Mouse (Mus musculus): Measurements from ENCODE around the gene Atg10. TPM values are rescaled to one million over a fixed set of nuclear protein-coding genes. Genes with fewer than 3 reads are reported as not detected.

Atg10 gene
- polyA plus RNA-seq, 2 experiments = 5.4 to 18.3 TPM

GRCm38 (mm10) chr13:91038034-91038433 lies 185.7 kb downstream of the Atg10 start:
- no peak for TF ChIP-seq POLR2A (IDR thresholded peaks at IDR 0.05; ENCODE audit: borderline replicate concordance, extremely low read depth, insufficient read depth, insufficient read length)
- H3K27me3 ChIP-seq (ENCODE audit: control insufficient read depth, insufficient read depth, low read length) = no peaks in the 10 kb centered on the region
- no peak overlapping the region for H3K4me2 ChIP-seq (replicated peaks; ENCODE audit: low read depth, low read length, severe bottlenecking)
- no peaks in the 10 kb centered on the region for H3K36me3 ChIP-seq (ENCODE audit: control insufficient read depth, insufficient read depth, low read length)
- peaks cover 14% of the 10 kb centered on the region for H3K4me1 ChIP-seq (ENCODE audit: control insufficient read depth, insufficient read depth, low read length)
- H3K4me3 ChIP-seq (replicated peaks; ENCODE audit: low read length) = no peak overlapping the region
- H3K9ac ChIP-seq (ENCODE audit: low read depth, low read length, severe bottlenecking) = no peak overlapping the region
- no peaks in the 10 kb centered on the region for H3K9me3 ChIP-seq (ENCODE audit: control insufficient read depth, low read length)
- ATAC-seq (ENCODE audit: low FRiP score, low read depth) (no peak), DNase-seq (ENCODE audit: low spot score) (no peak)
- no peak overlapping the region for H3K27ac ChIP-seq (replicated peaks; ENCODE audit: low read depth, low read length)
- 87% methylated on average over 3 of the region's 3 CpGs for WGBS

- Histone ChIP-seq H3K4me3 (replicated peaks; ENCODE audit: low read length) (no peak overlapping the region), H3K27me3 (ENCODE audit: control insufficient read depth, insufficient read depth, low read length) (no peaks in the 10 kb centered on the region), H3K9me3 (ENCODE audit: control insufficient read depth, low read length) (no peaks in the 10 kb centered on the region), H3K4me2 (replicated peaks; ENCODE audit: low read depth, low read length, severe bottlenecking) (no peak overlapping the region), H3K4me1 (ENCODE audit: control insufficient read depth, insufficient read depth, low read length) (peaks cover 14% of the 10 kb centered on the region), H3K36me3 (ENCODE audit: control insufficient read depth, insufficient read depth, low read length) (no peaks in the 10 kb centered on the region), H3K27ac (replicated peaks; ENCODE audit: low read depth, low read length) (no peak overlapping the region), H3K9ac (ENCODE audit: low read depth, low read length, severe bottlenecking) (no peak overlapping the region)
- TF ChIP-seq POLR2A (IDR thresholded peaks at IDR 0.05; ENCODE audit: borderline replicate concordance, extremely low read depth, insufficient read depth, insufficient read length) = no peak
- no peak for ATAC-seq (ENCODE audit: low FRiP score, low read depth)
- WGBS = 92% methylated on average over 6 of the region's 6 CpGs
- DNase-seq (ENCODE audit: low spot score) = no peak
These were observed 186.4 kb downstream of the Atg10 start for GRCm38 (mm10) chr13:91037405-91037804.

- no peak overlapping the region for H3K4me2 ChIP-seq (replicated peaks; ENCODE audit: low read depth, low read length, severe bottlenecking)
- no peaks in the 10 kb centered on the region for H3K36me3 ChIP-seq (ENCODE audit: control insufficient read depth, insufficient read depth, low read length)
- no peaks in the 10 kb centered on the region for H3K27me3 ChIP-seq (ENCODE audit: control insufficient read depth, insufficient read depth, low read length)
- no peaks in the 10 kb centered on the region for H3K4me1 ChIP-seq (ENCODE audit: control insufficient read depth, insufficient read depth, low read length)
- no peak for TF ChIP-seq POLR2A (IDR thresholded peaks at IDR 0.05; ENCODE audit: borderline replicate concordance, extremely low read depth, insufficient read depth, insufficient read length)
- ATAC-seq (ENCODE audit: low FRiP score, low read depth) = no peak
- H3K4me3 ChIP-seq (replicated peaks; ENCODE audit: low read length) = no peak overlapping the region
- no peak overlapping the region for H3K27ac ChIP-seq (replicated peaks; ENCODE audit: low read depth, low read length)
- no peaks in the 10 kb centered on the region for H3K9me3 ChIP-seq (ENCODE audit: control insufficient read depth, low read length)
- 89% methylated on average over 2 of the region's 2 CpGs for WGBS
- no peak for DNase-seq (ENCODE audit: low spot score)
- H3K9ac ChIP-seq (ENCODE audit: low read depth, low read length, severe bottlenecking) = no peak overlapping the region
These were observed 191.9 kb downstream of the Atg10 start for GRCm38 (mm10) chr13:91031836-91032235.

- no peak for ATAC-seq (ENCODE audit: low FRiP score, low read depth)
These were observed 200.3 kb downstream of the Atg10 start for GRCm38 (mm10) chr13:91023447-91023846.

GRCm38 (mm10) chr13:91011851-91012250 lies 211.9 kb downstream of the Atg10 start:
- Histone ChIP-seq H3K9me3 (ENCODE audit: control insufficient read depth, low read length) (no peaks in the 10 kb centered on the region), H3K4me2 (replicated peaks; ENCODE audit: low read depth, low read length, severe bottlenecking) (no peak overlapping the region), H3K9ac (ENCODE audit: low read depth, low read length, severe bottlenecking) (no peak overlapping the region), H3K4me3 (replicated peaks; ENCODE audit: low read length) (no peak overlapping the region), H3K27ac (replicated peaks; ENCODE audit: low read depth, low read length) (no peak overlapping the region), H3K4me1 (ENCODE audit: control insufficient read depth, insufficient read depth, low read length) (no peaks in the 10 kb centered on the region), H3K27me3 (ENCODE audit: control insufficient read depth, insufficient read depth, low read length) (no peaks in the 10 kb centered on the region), H3K36me3 (ENCODE audit: control insufficient read depth, insufficient read depth, low read length) (no peaks in the 10 kb centered on the region)
- no peak for DNase-seq (ENCODE audit: low spot score)
- no peak for ATAC-seq (ENCODE audit: low FRiP score, low read depth)
- TF ChIP-seq POLR2A (IDR thresholded peaks at IDR 0.05; ENCODE audit: borderline replicate concordance, extremely low read depth, insufficient read depth, insufficient read length) = no peak
- WGBS = 68% methylated on average over 3 of the region's 3 CpGs

More at GRCm38 (mm10) chr13:91023447-91023846, 200.3 kb downstream of the Atg10 start:
- no peak overlapping the region for H3K9ac ChIP-seq (ENCODE audit: low read depth, low read length, severe bottlenecking)
- H3K9me3 ChIP-seq (ENCODE audit: control insufficient read depth, low read length) = no peaks in the 10 kb centered on the region
- WGBS = 86% methylated on average over 9 of the region's 9 CpGs
- no peak overlapping the region for H3K4me3 ChIP-seq (replicated peaks; ENCODE audit: low read length)
- no peak overlapping the region for H3K4me2 ChIP-seq (replicated peaks; ENCODE audit: low read depth, low read length, severe bottlenecking)
- no peaks in the 10 kb centered on the region for H3K4me1 ChIP-seq (ENCODE audit: control insufficient read depth, insufficient read depth, low read length)
- no peak overlapping the region for H3K27ac ChIP-seq (replicated peaks; ENCODE audit: low read depth, low read length)
- TF ChIP-seq POLR2A (IDR thresholded peaks at IDR 0.05; ENCODE audit: borderline replicate concordance, extremely low read depth, insufficient read depth, insufficient read length) = no peak
- no peaks in the 10 kb centered on the region for H3K27me3 ChIP-seq (ENCODE audit: control insufficient read depth, insufficient read depth, low read length)
- no peak for DNase-seq (ENCODE audit: low spot score)
- no peaks in the 10 kb centered on the region for H3K36me3 ChIP-seq (ENCODE audit: control insufficient read depth, insufficient read depth, low read length)

All from limb, embryonic 14.5 days (tissue).